Mouse (Mus musculus) intestine, embryonic 16.5 days (tissue): ENCODE measurements around the gene Kif3b. TPM values are rescaled to one million over a fixed set of nuclear protein-coding genes. Genes with fewer than 3 reads are reported as not detected.

Experiments
- ATAC-seq: fragments of 200-750 bp; cut with Nextera tagmentation; 2 replicates; pipeline ENCODE4 v1.8.0; 2017; ENCODE audit warnings: moderate TSS enrichment, moderate library complexity
- H3K27ac ChIP-seq: fragments of 300-500 bp; sonication (generic); 2 replicates; pipeline ENCODE4 v1.5.1; 2014; ENCODE audit warnings: mild to moderate bottlenecking, low read length
- H3K27me3 ChIP-seq: fragments of 300-500 bp; sonication (generic); replicated peaks from 2 replicates; pipeline ENCODE4 v1.6.1; 2014; ENCODE audit warnings: low read length, control low read depth, mixed read lengths; ENCODE audit not compliant: control insufficient read depth, insufficient read depth
- H3K36me3 ChIP-seq: fragments of 300-500 bp; sonication (generic); 2 replicates; pipeline ENCODE4 v1.6.1; 2014; ENCODE audit warnings: low read length, control low read depth; ENCODE audit not compliant: control insufficient read depth, insufficient read depth
- H3K4me1 ChIP-seq: fragments of 300-500 bp; sonication (generic); 2 replicates; pipeline ENCODE4 v1.6.1; 2014; ENCODE audit warnings: low read length, control low read depth, mixed read lengths; ENCODE audit not compliant: control insufficient read depth, insufficient read depth
- H3K4me2 ChIP-seq: fragments of 300-500 bp; sonication (generic); 2 replicates; pipeline ENCODE4 v1.6.1; 2014; ENCODE audit warnings: low read depth, low read length, control low read depth
- H3K4me3 ChIP-seq: fragments of 300-500 bp; sonication (generic); 2 replicates; pipeline ENCODE4 v1.5.1; 2014; ENCODE audit warnings: mild to moderate bottlenecking, low read length
- H3K9ac ChIP-seq: fragments of 300-500 bp; sonication (generic); 2 replicates; pipeline ENCODE4 v1.6.1; 2014; ENCODE audit warnings: low read depth, low read length
- H3K9me3 ChIP-seq: fragments of 300-500 bp; sonication (generic); 2 replicates; pipeline ENCODE4 v1.6.1; 2016; ENCODE audit warnings: low read length, control low read depth; ENCODE audit not compliant: control insufficient read depth
- WGBS: fragments of 180-500 bp; shearing (Covaris S2); extraction: QIAGEN DNeasy Blood & Tissue Kit; methylation state at CpG from one replicate; pipeline ENCODE4 v1.1.7; 2014; 5-methylcytosine and 5-hydroxymethylcytosine counted together
- polyA plus RNA-seq: library from polyadenylated mRNA; unstranded; fragments of >200 nt; fragmentation: Nextera tagmentation; extraction: Ambion mirVana; gene quantifications from 2 replicates; pipeline ENCODE4 v1.2.1, GENCODE M21; 2015

Gene Kif3b
- polyA plus RNA-seq, 1 experiment from 2014 or later: 8.2 TPM

GRCm38 (mm10) chr2:153370871-153371270, 79.7 kb downstream of the Kif3b start:
- Histone ChIP-seq H3K36me3 (peaks cover 10% of the 10 kb centered on the region), H3K4me1 (no peaks in the 10 kb centered on the region)

DNA sequence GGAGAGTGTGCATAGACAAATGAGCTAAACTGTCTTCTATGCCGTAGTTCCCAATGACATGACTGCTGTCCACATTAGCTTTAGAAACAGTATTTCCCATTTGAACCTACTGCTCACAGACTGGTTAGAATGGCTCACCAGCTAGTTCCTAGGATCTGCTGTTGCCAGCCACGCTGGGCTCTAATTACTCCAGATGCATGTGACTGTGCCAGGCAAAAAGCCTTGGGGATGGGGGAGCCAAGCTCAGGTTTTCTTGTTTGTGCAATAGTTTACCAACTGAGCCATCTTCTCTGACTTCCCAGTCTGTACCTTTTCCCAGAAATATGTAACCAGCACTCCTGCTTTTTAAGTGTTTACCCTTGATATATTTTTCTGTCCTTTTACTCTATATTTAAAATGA, 84.2 kb downstream of the Kif3b start:
- Histone ChIP-seq H3K4me1 (no peaks in the 10 kb centered on the region), H3K4me3 (no peak overlapping the region), H3K9me3 (no peaks in the 10 kb centered on the region), H3K27me3 (no peaks in the 10 kb centered on the region), H3K27ac (no peak overlapping the region), H3K9ac (no peak overlapping the region), H3K4me2 (no peak overlapping the region), H3K36me3 (no peaks in the 10 kb centered on the region)
- WGBS: 89% methylated on average over 2 of the region's 2 CpGs
- ATAC-seq: no peak

More at GRCm38 (mm10) chr2:153370871-153371270, 79.7 kb downstream of the Kif3b start:
- Histone ChIP-seq H3K4me2 (no peak overlapping the region), H3K4me3 (no peak overlapping the region), H3K9ac (no peak overlapping the region), H3K9me3 (no peaks in the 10 kb centered on the region), H3K27ac (no peak overlapping the region), H3K27me3 (no peaks in the 10 kb centered on the region)
- no peak for ATAC-seq

- Histone ChIP-seq H3K27ac (no peak overlapping the region), H3K4me3 (no peak overlapping the region), H3K36me3 (no peaks in the 10 kb centered on the region; the same call in 1 of the 2 replicates), H3K4me1 (no peaks in the 10 kb centered on the region), H3K9me3 (no peaks in the 10 kb centered on the region), H3K4me2 (no peak overlapping the region), H3K9ac (no peak overlapping the region), H3K27me3 (no peaks in the 10 kb centered on the region)
- WGBS: 89% methylated on average over 1 of the region's 1 CpGs
- no peak for ATAC-seq
These were observed 89.3 kb downstream of the Kif3b start for GRCm38 (mm10) chr2:153380479-153380878.

Other genes starting within 250 kb of the Kif3b start
- 0.59 and 0.92 TPM in 2 replicates for gene Ccm2l, start 225.5 kb upstream of the Kif3b start, polyA plus RNA-seq
- 5.4 and 6.2 TPM in 2 replicates for gene Hck, start 182.9 kb upstream of the Kif3b start, polyA plus RNA-seq
- gene Tm9sf4, start 130.1 kb upstream of the Kif3b start, polyA plus RNA-seq: 95.8 and 101 TPM in 2 replicates
- gene Tspyl3, start 66.0 kb upstream of the Kif3b start, polyA plus RNA-seq: 10.7 and 11.4 TPM in 2 replicates
- 53.5 and 67.5 TPM in 2 replicates for gene Plagl2, start 50.0 kb upstream of the Kif3b start, polyA plus RNA-seq
- gene Pofut1, start 49.9 kb upstream of the Kif3b start, polyA plus RNA-seq: 13.3 and 13.5 TPM in 2 replicates
- 6.8 and 6.9 TPM in 2 replicates for gene Asxl1, start 54.4 kb downstream of the Kif3b start, polyA plus RNA-seq
- not detected in 2 replicates for gene 4930404H24Rik, start 201.4 kb downstream of the Kif3b start, polyA plus RNA-seq
- 28.6 and 34.2 TPM in 2 replicates for gene Nol4l, start 238.6 kb downstream of the Kif3b start, polyA plus RNA-seq